Mouse (Mus musculus) MN1 (cell line): Measurements from ENCODE around the gene Pml.

ENCODE experiments used
- DNase-seq: peaks from one replicate; pipeline ENCODE4 v3.0.0-alpha.2; 2016; ENCODE audit warnings: low spot score

Gene Pml

DNA sequence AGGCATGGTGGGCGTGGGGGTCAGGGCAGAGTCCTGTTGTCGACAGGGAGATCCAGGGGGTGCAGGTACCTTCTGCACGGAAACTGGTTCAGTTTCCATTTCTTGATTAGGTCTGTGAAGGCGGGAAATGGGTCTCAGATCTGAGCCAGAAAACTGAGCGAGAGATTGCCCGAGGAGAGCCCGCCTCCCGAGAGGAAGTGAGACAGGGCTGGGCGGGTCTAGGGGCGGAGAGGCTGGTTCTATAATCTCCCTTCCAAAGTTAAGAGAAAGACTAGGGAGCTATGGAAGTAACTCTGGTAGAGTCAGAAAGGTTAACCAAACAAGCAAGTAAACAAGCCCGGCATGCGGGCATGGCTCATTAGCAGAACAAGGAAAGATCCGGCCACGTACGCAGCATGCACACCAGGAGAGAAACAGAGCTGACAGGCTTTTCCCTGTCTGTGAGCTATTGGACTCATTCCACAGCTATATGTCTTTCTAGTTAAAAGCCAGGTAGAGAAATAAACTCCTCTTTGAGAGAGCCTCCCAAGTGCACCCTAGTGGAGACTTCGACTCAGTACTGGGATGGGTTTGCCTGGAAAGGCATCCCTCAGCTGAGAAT is at the start of gene Pml:
Pml (minus strand) TSS at position 195 of the 601 bp plus-strand sequence.
- peak; percentile 68 for DNase-seq

DNA sequence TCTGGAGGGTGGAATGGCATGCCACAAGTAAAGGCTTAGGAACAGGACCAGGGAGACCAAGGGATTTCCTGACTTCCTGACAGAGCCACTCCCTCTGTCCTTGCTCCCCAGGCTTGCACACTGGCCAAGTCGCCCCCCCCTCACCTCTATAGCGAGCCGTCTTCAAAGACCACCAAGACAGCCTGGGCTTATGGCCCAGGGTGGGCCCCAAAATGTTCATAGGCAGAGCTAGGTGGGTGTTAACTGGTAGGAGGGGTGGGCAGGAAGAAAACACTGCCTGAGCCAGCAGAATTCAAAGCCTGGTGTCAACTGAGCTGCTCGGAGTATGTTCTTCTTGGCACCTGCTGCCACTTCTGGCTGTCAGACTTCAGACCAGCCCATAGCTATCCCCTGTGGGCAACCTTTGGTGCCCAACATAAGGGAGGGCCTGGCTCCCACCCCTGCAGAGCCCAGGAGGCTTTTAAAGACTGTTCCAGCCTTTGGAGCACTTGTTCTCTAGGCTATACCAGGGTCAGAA is 48.4 kb upstream of the Pml start:
- DNase-seq: no peak

DNA sequence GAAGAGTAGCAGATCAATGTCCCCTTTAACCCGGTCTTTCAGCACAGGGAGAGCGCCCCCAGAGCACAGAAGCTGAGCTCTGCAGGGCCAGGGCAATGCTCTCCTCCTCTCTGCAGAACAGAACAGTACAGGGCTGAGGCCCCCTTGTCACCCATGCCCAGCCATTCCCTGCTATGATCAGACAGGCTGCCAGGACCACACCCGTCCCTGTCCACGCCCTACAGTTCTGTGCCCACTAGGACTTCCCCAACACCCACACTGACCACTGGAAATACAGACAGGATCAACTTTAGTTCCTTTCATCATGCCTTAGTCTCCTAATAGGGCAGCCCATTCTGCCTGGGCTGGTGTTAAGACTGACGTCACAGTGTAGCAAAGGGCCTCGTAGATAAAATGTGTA is 47.5 kb upstream of the Pml start:
- DNase-seq: no peak

DNA sequence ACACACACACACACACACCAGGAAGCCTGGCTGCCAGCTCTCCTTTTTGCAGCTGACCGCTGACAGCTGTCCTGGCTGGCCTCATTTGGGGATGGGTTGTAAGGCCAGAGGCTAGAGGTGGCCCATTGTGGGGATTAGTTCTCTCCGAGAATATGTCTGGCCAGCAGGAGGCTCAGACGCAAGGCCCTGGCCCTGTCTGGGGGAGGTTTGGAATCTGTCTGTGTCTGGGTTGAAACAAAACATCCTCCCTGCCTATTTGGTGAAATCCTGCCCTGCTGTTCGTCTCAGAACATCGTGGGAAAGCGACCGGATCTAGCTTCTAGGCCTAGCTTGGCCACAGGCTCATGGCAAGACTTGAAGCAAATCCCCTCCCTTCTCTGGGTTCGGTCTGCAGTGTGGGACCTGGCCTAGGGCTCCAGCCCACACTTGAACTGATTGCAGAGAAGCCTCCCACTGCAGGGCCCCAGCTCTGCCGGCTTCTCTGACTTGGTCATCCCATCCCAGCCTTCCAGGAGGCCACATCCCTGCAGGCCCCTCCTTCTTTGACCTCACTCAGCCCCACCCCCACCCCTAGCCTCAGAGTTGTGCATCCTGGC is 46.3 kb upstream of the Pml start:
- DNase-seq: peak; percentile 63

DNA sequence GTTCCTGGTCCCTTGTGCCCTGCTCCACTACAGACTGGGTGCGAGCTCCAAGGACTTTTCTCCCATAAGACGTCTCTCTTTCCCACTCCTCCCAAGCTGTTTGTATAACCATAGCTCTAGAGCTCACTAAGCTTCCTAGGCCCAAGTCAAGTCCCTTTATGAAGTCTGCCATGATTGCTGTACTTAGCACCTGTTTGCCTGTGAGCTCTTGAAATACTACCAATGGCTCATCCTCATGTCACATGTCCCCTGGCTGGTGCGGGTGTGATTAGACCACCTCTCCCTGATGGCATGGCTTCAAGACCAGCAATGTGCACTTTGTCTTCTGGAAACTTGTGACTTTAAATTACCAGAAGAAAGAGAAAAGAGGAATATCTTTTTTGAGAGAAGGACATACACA is 45.8 kb upstream of the Pml start:
- no peak for DNase-seq

GRCm38 (mm10) chr9:58294527-58294926 is 44.9 kb upstream of the Pml start:
- DNase-seq: no peak

- no peak for DNase-seq
Observed at GRCm38 (mm10) chr9:58289901-58290300, 40.3 kb upstream of the Pml start.

DNA sequence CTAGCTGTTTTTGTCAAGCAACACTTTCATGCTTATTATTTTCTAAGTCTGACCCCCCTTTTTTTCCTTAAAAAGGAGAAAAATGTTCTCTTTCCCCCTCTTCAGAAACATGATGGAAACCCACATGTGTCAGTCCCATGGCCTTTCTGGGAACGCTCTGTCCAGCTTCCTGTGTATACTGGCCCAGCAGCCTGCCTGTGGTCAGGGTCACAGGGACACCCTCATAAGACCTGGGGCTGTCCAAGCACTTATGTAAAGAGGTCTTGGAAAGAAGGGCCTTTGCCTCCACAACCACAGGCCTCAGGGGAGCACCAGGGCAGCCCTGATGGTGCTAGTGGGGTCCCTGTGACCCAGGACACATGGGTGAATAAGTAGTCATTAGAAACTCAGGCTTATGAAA is 39.5 kb upstream of the Pml start:
- DNase-seq: no peak

- DNase-seq: no peak
Observed at GRCm38 (mm10) chr9:58283431-58283830, 33.8 kb upstream of the Pml start.

- DNase-seq: peak; percentile 25
Observed at GRCm38 (mm10) chr9:58281597-58281996, 32.0 kb upstream of the Pml start.

GRCm38 (mm10) chr9:58280259-58281109 is 30.9 kb upstream of the Pml start:
- peak; percentile 90 for DNase-seq

- no peak for DNase-seq
Observed at GRCm38 (mm10) chr9:58279780-58280179, 30.2 kb upstream of the Pml start.

DNA sequence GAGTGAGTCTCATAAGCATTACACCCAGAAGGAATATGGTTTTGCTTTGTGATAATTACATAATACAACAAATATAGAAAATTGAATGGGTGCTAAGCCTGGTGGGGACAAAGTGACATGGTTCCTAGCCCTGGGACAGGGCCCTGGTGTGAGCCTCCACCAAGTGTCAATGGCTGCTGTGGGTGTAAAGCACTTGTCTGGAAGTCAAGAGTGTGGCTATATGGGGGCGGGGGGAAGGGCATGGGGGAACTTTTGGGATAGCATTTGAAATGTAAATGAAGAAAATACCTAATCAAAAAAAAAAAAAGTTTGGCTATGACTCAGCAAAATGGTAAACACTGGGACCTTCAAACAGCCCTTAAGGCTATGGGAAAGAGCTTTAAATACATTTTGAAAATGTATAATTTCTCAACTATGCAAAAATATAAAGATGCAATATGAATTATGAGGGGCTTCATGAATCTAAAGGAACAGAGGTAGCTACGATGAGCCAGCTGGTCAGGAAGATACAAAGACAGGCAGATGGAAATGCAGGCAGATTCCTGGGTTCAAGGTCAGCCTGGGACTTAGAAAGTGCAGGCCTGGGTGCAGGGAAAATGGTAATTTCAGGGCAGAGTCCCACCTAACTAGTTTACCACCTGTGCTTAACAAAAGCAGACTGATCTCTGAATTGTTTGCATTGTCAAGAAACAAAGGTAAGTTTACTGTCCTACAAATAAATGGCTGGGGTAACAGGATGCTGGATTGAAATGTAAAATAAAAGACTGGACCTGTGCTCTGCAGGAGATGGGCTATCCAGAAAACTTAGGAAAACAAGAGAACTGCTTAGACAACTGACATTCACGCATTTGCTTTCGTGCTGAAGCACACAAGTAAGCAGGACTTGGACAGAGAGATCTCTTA is 29.5 kb upstream of the Pml start:
- DNase-seq: no peak

GRCm38 (mm10) chr9:58278313-58278712 is 28.7 kb upstream of the Pml start:
- DNase-seq: no peak

DNA sequence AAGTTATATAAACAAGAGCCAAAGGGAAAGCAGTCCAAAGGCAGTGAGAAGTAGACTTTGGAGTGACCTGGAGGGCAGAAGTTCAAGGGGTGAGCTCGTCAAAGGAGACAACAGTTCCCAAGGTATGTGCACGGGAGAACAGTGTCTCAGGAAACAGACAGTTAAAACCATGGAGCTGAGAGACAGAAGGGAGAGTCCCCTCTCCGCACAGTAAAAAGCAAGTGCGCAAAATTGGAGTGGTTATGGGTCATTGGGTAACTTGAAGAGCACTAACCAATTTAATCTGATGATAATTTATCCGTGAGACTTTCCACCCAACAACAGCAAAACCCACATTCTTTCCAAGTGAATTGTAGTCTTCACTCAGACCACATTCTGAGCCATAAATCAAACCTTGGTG is 26.8 kb upstream of the Pml start:
- no peak for DNase-seq

DNA sequence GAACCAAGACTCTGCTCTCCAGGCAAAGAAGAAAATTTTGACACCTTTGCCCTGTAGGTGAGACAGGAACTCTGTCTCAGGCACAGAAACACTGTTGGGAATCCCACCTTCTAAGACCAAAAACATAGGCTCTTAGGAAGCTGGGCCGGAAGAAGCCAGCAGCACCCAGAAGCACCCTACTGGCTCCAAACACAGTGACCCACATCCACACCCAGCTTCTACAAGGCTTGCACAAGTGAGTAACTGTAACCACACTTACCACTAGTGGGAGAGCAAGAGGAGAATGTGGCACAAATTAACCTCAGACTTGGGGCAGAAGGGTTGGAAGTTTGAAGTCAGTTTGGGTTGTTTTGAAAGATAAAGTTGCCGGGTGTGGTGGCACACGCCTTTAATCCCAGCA is 26.2 kb upstream of the Pml start:
- no peak for DNase-seq

DNA sequence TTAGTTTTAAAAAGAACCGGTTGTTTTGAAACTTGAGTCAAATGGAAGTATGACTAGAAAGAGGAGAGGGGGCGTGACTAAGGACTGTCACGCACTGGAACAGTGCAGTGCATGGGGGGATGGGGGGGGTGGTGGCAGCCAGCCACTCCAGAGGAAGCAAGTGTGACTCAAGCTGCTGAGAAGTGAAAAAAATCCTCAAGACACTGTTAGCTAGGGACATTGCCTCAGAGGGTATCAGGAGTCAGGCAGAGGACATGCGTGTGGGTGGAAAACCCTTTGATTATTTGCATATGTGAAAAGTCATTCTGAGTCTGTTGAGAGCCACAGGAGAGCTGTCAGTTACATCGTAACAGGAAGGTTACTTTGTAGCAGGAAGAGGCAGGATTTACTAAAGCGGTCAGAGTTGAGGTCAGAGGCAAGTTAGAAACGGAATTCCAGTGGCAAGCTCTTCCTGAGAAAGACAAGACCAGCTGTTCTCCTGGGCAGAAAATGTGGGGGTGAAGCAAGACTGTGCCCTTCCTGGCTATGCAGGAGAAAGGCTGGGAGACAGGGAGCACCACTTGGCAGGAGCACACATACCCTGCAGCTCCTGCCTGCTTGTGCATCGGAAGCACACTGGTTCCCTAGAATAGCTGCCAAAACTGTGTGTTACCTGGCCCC is 25.7 kb upstream of the Pml start:
- peak; percentile 58 for DNase-seq

DNA sequence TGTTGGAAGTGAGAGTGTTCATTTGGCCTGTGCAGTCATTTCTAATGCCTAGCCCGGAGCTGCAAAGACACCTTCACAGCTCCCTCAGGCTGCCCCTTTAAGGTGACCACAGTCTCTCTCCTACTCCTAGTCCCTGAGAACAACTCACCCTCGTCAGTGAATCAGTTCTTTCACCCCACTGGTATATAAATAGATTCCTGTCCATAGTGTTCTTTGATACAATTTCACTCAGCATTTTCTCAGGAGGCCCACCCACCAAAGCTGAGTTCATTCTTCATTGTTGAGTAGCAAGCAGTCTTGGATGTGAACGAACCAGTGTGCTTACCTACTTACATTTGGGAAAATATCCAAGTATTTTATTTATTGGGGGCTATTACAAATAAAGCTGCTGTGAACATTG is 25.0 kb upstream of the Pml start:
- no peak for DNase-seq

DNA sequence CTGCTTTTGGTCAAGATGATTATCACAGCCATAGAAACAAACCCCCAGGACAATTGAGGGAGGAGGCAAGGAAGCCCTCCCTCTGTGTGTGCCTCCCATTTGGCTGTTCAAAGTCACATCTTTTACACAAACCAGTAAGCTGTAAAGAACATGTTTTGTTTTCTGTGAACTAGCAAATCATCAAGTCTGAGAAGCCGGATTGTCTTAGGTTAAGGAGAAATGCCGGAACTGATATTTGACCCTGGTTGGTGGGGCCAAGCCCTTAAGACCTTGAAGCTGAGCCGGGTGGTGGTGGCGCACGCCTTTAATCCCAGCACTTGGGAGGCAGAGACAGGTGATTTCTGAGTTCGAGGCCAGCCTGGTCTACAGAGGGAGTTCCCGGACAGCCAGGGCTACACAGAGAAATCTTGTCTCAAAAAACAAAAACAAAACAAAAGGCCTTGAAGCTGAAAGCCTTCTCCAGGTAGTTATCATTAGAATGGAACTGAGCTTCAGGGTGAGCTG is 24.6 kb upstream of the Pml start:
- DNase-seq: no peak

DNA sequence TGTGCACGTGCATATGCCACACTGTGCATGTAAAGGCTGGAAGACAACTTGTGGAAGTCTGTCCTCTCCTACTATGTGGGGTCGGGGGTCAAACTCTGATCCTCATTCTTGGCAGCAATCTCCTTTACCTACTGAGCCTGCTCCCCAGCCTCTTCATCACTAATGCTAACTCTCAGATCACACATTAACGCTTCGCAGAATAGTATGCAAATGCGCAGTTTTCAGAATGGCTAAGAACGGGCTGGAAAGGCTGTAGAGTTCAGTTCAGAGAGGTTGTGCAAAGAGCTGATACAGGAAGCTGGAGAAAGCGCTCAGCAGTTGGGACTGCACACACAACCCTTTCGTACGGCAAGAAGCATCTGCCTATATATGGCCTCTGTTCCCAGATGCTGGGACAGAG is 23.3 kb upstream of the Pml start:
- DNase-seq: no peak

DNA sequence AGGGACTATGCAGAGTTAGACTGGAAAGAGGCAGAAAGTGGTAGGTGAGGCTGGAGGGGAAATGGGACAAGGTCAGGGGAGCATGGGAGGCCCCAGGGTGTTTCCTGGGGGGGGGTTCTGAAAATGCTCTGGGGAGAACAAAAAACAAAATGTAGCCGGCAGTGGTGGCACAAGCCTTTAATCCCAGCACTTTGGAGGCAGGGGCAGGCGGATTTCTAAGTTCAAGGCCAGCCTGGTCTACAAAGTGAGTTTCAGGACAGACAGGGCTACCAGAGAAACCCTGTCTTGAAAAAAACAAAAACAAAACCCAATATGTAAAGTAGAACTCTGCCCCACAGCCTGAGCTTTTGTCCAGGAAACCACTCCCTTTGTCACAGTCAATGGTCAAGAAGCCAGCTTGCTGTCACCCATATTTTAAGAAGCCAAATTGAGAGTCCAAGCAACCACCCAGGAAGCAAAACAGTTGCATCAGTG is 22.5 kb upstream of the Pml start:
- no peak for DNase-seq
